Mouse (Mus musculus): Measurements from ENCODE around the gene Clip1. TPM values are rescaled to one million over a fixed set of nuclear protein-coding genes. Genes with fewer than 3 reads are reported as not detected.

Clip1 gene
- polyA plus RNA-seq, 1 experiment from 2014 or later = 41.8 TPM

DNA sequence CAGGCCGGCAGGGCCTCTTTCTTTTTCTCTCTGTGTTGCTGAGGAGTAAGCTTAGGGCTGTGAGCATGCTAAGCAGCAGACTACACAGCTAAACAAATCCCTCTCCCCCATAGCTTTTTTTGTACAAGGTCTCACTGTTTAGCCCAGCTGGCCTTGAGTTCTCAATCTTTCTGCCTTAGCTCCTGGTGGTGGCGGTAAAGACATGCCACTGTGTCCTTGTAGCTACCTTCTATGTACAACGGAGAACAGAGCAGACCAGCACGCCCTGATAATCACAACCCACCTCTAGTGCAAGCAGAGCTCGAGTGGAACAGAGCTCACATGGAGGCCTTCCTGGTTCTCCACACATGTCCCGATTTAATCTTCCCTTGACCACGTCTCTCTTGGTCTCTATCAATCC lies 155.8 kb downstream of the Clip1 start:
- no peak overlapping the region for H3K4me2 ChIP-seq
- no peak overlapping the region for H3K27ac ChIP-seq
- H3K9me3 ChIP-seq = no peaks in the 10 kb centered on the region
- no peak overlapping the region for H3K4me3 ChIP-seq
- peaks cover 59% of the 10 kb centered on the region for H3K36me3 ChIP-seq
- peaks cover 5% of the 10 kb centered on the region; the same call in 1 of the 2 replicates for H3K4me1 ChIP-seq
- 79% methylated on average over 7 of the region's 7 CpGs for WGBS
- no peak overlapping the region for H3K9ac ChIP-seq
- no peak for ATAC-seq (ENCODE audit: insufficient number of reproducible peaks, insufficient read depth, low FRiP score, low TSS enrichment, low read depth)
- H3K27me3 ChIP-seq = no peaks in the 10 kb centered on the region

Other genes with a start within 250 kb of the Clip1 start
- 0.12 TPM in 1 of 2 replicates, not detected in the other for gene Lrrc43, start 195.3 kb downstream of the Clip1 start, polyA plus RNA-seq (2015; fragmentation: Nextera tagmentation; extraction: Ambion mirVana)
- not detected in 2 replicates for gene Il31, start 195.1 kb downstream of the Clip1 start, polyA plus RNA-seq (2015; fragmentation: Nextera tagmentation; extraction: Ambion mirVana)
- 1.3 and 1.6 TPM in 2 replicates for gene B3gnt4, start 174.2 kb downstream of the Clip1 start, polyA plus RNA-seq (2015; fragmentation: Nextera tagmentation; extraction: Ambion mirVana)
- 116 and 125 TPM in 2 replicates for gene Diablo, start 160.4 kb downstream of the Clip1 start, polyA plus RNA-seq (2015; fragmentation: Nextera tagmentation; extraction: Ambion mirVana)
- gene Gm49027, start 159.1 kb downstream of the Clip1 start, polyA plus RNA-seq (2015; fragmentation: Nextera tagmentation; extraction: Ambion mirVana) = 0.49 and 0.95 TPM in 2 replicates
- 24.2 and 28.9 TPM in 2 replicates for gene Vps33a, start 111.6 kb downstream of the Clip1 start, polyA plus RNA-seq (2015; fragmentation: Nextera tagmentation; extraction: Ambion mirVana)
- 94.1 and 96.2 TPM in 2 replicates for gene Zcchc8, start 36.5 kb upstream of the Clip1 start, polyA plus RNA-seq (2015; fragmentation: Nextera tagmentation; extraction: Ambion mirVana)
- 168 and 177 TPM in 2 replicates for gene Rsrc2, start 64.8 kb upstream of the Clip1 start, polyA plus RNA-seq (2015; fragmentation: Nextera tagmentation; extraction: Ambion mirVana)
- gene Kntc1, start 65.1 kb upstream of the Clip1 start, polyA plus RNA-seq (2015; fragmentation: Nextera tagmentation; extraction: Ambion mirVana) = 32.3 and 36.6 TPM in 2 replicates
- gene Hcar2, start 180.9 kb upstream of the Clip1 start, polyA plus RNA-seq (2015; fragmentation: Nextera tagmentation; extraction: Ambion mirVana) = 0.26 and 0.59 TPM in 2 replicates
- gene Hcar1, start 195.4 kb upstream of the Clip1 start, polyA plus RNA-seq (2015; fragmentation: Nextera tagmentation; extraction: Ambion mirVana) = 0.23 and 0.28 TPM in 2 replicates
- gene Denr, start 222.6 kb upstream of the Clip1 start, polyA plus RNA-seq (2015; fragmentation: Nextera tagmentation; extraction: Ambion mirVana) = 167 and 174 TPM in 2 replicates
- gene Gm43518, start 242.8 kb upstream of the Clip1 start, polyA plus RNA-seq (2015; fragmentation: Nextera tagmentation; extraction: Ambion mirVana) = 3.9 and 4.6 TPM in 2 replicates
- 8.6 and 9.5 TPM in 2 replicates for gene Ccdc62, start 246.1 kb upstream of the Clip1 start, polyA plus RNA-seq (2015; fragmentation: Nextera tagmentation; extraction: Ambion mirVana)

All from embryonic facial prominence, embryonic 13.5 days (tissue).